Mouse (Mus musculus): Measurements from ENCODE around the gene Plekhf1.

The Plekhf1 gene

GRCm38 (mm10) chr7:38227900-38228298 lies at the start of gene Plekhf1:
Plekhf1 (minus strand) TSS chr7:38228016.
- peak; percentile 93 for DNase-seq (ENCODE audit: low read depth, low spot score)

GRCm38 (mm10) chr7:38272551-38272950 lies 44.7 kb upstream of the Plekhf1 start:
- no peak for DNase-seq (ENCODE audit: low read depth, low spot score)

GRCm38 (mm10) chr7:38271859-38272258 lies 44.0 kb upstream of the Plekhf1 start:
- no peak for DNase-seq (ENCODE audit: low read depth, low spot score)

- no peak for DNase-seq (ENCODE audit: low read depth, low spot score)
Observed at GRCm38 (mm10) chr7:38271511-38271811, 43.6 kb upstream of the Plekhf1 start.

- DNase-seq (ENCODE audit: low read depth, low spot score) = peak; percentile 92
Observed at GRCm38 (mm10) chr7:38270703-38271510, 43.1 kb upstream of the Plekhf1 start, which contains the start of gene Pop4. Pop4 (minus strand) TSS chr7:38271423.

- peak; percentile 37 for DNase-seq (ENCODE audit: low read depth, low spot score)
Observed at GRCm38 (mm10) chr7:38267006-38267680, 39.3 kb upstream of the Plekhf1 start.

GRCm38 (mm10) chr7:38262406-38262805 lies 34.6 kb upstream of the Plekhf1 start:
- DNase-seq (ENCODE audit: low read depth, low spot score) = no peak

- no peak for DNase-seq (ENCODE audit: low read depth, low spot score)
Observed at GRCm38 (mm10) chr7:38259631-38260030, 31.8 kb upstream of the Plekhf1 start.

GRCm38 (mm10) chr7:38253441-38253840 lies 25.6 kb upstream of the Plekhf1 start:
- DNase-seq (ENCODE audit: low read depth, low spot score) = no peak

GRCm38 (mm10) chr7:38251494-38252216 lies 23.8 kb upstream of the Plekhf1 start:
- DNase-seq (ENCODE audit: low read depth, low spot score) = peak; percentile 38

- DNase-seq (ENCODE audit: low read depth, low spot score) = peak; percentile 85
Observed at GRCm38 (mm10) chr7:38242417-38242816, 14.6 kb upstream of the Plekhf1 start.

GRCm38 (mm10) chr7:38237140-38237539 lies 9.3 kb upstream of the Plekhf1 start:
- no peak for DNase-seq (ENCODE audit: low read depth, low spot score)

- DNase-seq (ENCODE audit: low read depth, low spot score) = peak; percentile 42
Observed at GRCm38 (mm10) chr7:38236400-38237105, 8.7 kb upstream of the Plekhf1 start.

- peak; percentile 53 for DNase-seq (ENCODE audit: low read depth, low spot score)
Observed at GRCm38 (mm10) chr7:38230285-38230684, 2.5 kb upstream of the Plekhf1 start.

GRCm38 (mm10) chr7:38228329-38228728 lies 513 bp upstream of the Plekhf1 start:
- peak; percentile 64 for DNase-seq (ENCODE audit: low read depth, low spot score)

- peak; percentile 93 for DNase-seq (ENCODE audit: low read depth, low spot score)
Observed at GRCm38 (mm10) chr7:38227181-38227899, 476 bp downstream of the Plekhf1 start.

- no peak for DNase-seq (ENCODE audit: low read depth, low spot score)
Observed at GRCm38 (mm10) chr7:38226226-38226625, 1.6 kb downstream of the Plekhf1 start.

GRCm38 (mm10) chr7:38224577-38225369 lies 3.0 kb downstream of the Plekhf1 start:
- no peak for DNase-seq (ENCODE audit: low read depth, low spot score)

GRCm38 (mm10) chr7:38220866-38221265 lies 7.0 kb downstream of the Plekhf1 start:
- no peak for DNase-seq (ENCODE audit: low read depth, low spot score)

- DNase-seq (ENCODE audit: low read depth, low spot score) = no peak
Observed at GRCm38 (mm10) chr7:38219526-38219925, 8.3 kb downstream of the Plekhf1 start.
